Mouse (Mus musculus) activated CD4-positive, CD25-positive, alpha-beta regulatory T cell, adult 4 months (primary cell): ENCODE data around the gene Zfp451. TPM values are rescaled to one million over a fixed set of nuclear protein-coding genes. Genes with fewer than 3 reads are reported as not detected.
"Not testable (repeated sequence)": the region's sequence is repeated elsewhere in the genome, so short reads cannot be mapped to it uniquely, and the experiment has no call there.

Experiments used
- ATAC-seq: one replicate; pipeline ENCODE4 v1.8.0; 2017
- polyA plus RNA-seq, 2 experiments: library from polyadenylated mRNA; unstranded; fragments of 100-300 nt; shearing (Covaris generic); gene quantifications; one replicate each; pipeline ENCODE4 v1.2.1; 2017

Gene Zfp451
- polyA plus RNA-seq, result 10 to 100 TPM; 11.4 to 16.8 TPM

DNA sequence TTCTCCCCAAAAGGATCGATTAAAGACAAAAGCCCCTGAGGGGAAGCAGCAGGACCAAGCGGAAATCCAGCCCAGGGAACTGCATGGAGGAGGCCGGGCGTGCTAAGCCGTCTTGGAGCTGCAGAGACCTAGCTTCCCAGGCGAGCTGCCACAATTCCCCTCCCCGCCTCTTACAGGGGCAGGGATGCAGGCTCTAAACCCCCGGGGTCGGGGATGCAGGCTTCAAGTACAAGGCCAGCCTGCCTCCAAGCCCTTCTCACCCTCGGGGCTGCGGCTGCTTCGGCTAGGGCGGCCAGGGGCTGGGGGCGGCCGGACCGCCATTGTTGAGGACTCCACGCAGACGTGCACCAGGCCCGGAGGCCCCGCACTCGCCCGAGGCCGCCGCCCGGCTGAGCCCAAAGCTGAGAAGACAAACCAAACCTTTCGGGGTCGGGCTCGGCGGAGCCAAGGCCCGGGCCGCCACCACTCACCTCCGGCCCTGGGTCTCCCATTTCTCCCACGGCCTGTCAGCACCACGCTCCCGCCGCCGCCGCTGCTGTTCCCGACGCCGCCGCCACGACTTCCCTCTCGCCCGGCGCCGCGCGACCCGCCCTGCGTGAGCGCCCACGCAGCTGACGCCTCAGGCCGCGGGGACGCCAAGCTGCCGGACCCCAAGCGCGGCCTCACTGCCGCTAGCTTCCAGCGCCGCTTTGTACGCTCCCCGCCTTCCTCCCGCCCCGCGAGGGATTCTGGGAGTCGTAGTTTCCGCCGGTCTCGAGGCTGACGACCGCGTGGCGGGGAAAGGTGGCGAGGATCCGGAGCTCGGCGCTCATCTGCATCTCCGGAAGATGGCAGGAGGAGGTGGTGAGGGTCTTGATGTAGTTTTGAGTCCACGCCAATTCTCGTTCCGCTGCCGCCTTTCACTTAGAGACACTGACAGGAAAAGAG lies at the start of gene Zfp451:
Zfp451 (minus strand) TSS at position 728 of the 927 bp plus-strand sequence.
- ATAC-seq, result peak; percentile 92

DNA sequence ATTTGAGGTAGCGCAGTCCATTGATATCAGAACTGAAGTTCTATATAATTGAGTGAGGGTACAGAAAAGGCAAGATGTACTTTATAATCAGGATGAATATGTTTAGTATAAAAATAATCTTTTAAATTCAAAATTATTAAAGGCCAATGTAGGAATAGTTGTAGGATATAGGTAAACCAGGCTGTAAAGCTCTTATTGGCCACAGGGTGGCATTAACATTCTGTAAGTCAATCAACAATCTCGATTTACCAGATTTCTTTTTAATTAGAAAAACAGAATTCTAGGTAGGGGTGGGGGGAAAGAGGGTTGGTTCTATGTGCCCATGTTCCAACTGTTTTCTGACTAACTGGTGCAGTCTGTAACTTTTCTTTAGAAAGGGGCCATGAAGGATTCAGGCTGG lies 32.4 kb upstream of the Zfp451 start:
- ATAC-seq, result no peak

DNA sequence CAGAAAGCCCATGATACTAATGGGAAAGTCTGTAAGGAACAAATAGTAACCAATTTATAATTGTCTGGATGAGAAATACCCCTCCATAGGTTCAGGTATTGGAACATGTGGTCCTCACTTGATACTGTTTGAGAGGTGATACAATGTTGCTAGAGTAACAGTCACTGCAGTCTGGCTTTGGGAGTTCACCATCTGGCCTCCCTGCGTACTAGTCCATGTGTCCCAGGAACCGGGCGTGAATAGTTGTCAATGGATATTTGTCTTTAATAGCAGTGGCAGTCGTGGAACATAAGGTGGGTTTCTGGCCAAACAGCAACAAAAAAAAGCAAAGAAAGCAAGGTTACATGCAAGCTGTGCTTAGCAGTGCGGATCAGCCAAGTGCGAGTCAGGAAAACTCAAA lies 29.4 kb upstream of the Zfp451 start:
- ATAC-seq, result no peak

DNA sequence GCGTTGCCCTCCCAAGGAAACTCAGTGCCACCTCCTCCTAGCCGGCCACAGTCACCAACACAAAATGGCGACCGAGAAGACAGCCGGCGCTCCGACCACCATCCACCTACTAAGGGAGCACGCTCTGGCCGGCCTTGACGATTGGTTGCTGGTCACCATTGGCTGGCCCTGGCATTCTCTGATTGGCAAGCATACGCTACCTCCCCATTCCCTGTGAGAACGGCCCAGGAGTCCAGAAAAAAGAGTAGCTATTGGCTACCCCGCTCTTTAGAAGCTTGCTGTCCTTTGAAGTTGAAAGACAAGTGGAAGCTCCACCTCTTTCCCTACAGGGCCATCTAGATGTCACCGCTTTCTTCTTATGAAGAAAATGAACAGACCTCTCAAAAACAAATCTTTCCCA lies 24.6 kb upstream of the Zfp451 start:
- ATAC-seq, result not testable (repeated sequence)

DNA sequence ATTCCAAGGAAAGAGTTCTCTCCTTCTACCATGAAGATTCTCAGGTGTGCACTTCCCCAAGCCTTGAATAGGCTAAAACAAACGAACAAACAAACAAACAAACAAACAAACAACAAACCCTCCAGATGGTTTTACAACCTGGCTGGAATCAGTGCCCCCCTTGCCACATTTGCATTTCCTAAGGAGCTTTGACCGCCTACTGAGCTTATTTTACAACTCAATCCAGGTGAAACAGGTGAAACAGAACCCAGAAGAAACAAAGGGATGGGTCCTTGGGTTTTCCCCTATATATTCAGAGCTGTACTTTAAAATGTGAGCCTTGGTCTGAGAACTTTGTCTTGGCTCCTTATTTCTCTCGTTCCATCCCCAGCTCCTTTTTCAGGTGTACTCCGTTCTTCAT lies 16.2 kb upstream of the Zfp451 start:
- ATAC-seq, result no peak

DNA sequence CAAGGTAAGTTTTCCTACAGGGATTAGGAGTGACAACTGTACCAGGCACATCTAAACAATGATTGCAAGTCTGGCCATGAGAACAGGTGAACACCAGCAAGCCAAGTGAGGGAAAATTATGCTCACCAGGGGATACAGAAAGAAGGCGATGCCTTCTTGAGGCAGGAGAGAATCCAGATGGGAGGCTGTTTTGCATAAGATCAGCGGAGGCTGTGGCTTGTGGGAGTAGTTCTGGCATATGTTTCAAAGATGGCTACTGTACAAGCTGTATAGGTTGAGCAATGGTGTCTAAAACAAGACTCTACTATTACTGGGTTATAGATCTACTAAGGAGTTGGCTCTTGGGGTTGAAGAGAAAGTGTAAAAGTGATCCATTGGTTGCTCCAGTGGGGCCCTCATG lies 3.5 kb upstream of the Zfp451 start:
- no peak for ATAC-seq

DNA sequence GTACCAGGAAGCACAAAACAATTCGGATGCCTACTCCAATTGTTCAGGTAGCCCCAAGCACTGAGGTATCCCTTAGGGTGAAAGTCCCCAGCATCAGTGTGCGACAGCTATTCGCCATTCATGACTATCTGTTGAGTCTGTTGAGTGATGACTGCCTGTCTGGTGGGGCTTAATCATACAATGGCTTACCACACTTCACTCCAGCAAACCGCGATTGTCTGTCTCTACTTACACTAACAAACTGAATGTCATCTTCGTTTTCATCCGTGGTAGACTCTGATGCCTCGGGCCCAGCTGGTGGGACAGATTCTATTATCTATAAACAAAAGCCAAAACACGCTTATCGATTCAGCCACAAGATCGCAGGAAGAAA lies 914 bp downstream of the Zfp451 start:
- no peak for ATAC-seq

DNA sequence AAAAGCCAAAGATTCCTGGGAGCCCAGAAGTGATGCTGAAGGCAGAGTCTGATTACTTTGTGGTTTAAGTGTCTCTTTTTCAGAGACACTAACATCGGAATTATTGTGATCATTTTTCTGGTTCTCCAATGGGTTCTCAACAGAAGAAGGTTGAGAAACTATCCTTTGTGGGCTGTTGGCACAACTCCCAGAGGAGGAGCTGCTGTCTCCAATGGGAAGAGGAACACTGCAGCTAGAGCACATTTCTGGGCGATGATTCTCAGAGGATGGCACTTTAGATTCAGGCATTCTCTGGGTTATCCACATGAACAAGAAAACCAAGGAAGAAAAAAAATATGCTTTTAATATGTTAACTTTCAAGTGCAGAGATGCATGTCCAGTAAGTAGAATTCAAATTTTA lies 11.1 kb downstream of the Zfp451 start:
- no peak for ATAC-seq

DNA sequence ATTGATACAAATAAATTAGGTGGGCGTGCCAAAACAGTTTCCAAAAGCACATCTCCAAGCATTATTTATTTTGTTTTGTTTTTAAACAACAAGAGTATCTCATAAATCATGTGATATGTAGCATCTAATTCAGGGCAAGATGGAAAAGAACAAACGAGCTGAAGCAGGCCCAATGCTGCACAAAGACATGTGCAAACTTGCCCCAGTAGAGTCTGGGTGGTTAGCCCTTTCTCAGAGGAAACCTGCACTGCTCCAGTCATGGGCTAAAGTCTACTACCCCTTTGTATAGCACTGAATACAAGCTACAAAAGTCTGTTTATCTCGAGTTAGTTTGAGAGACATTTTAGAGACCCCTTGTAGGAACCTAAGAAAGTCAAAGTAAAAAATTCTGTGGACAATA lies 14.8 kb downstream of the Zfp451 start:
- ATAC-seq, result no peak

DNA sequence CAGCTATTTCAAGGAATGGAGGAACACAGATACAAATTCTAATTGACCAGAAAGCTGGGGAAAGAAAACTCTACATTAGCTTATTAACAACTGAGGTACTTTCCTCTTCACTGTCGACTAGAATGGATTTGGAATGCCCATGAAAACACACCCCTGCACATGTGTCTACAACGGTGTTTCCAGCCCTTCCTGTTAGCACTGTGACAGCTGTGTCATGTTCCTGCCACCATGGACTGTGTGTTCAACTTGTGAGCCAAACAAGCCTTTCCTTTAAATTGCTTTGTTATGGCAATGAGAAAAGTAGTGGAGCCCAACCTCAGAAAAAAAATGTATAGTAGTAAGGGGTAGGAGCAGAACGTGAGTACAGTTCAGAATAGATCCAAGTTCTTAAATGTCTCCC lies 25.9 kb downstream of the Zfp451 start:
- ATAC-seq, result no peak

DNA sequence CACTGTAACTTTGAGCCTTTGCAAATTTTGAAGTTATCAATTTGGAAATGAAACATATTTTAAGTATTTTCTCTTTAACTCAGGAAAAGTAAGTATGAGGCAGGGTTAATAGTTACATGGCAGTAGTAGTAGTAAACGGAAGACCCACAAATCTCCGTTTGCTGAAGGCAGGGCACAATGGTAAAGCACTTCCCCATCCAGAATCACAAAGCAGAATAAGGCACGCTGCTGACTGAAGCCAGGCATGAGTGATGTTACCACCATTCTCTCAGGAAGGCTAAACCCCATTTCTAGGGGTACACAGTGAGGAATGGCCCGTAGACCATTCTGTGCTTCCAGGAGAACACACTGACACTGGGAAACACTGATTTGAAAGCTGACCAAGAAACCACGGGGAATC lies 26.3 kb downstream of the Zfp451 start:
- ATAC-seq, result no peak

DNA sequence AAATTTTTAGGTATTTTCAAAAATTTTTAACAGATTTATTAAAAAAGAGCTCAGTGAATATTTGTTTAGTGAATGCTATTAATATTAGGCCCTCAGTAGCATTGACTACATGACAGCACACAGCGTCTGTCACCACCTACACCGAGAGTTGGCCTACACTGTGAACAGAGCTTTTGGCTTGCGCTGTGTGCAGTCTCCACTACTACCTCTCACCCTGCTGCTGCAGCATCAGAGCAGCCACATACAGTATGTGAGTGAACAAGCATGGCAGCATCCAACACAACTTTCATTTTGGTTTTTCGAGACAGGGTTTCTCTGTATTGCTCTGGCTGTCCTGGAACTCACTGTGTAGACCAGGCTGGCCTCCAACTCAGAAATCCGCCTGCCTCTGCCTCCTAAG lies 29.8 kb downstream of the Zfp451 start:
- ATAC-seq, result no peak

DNA sequence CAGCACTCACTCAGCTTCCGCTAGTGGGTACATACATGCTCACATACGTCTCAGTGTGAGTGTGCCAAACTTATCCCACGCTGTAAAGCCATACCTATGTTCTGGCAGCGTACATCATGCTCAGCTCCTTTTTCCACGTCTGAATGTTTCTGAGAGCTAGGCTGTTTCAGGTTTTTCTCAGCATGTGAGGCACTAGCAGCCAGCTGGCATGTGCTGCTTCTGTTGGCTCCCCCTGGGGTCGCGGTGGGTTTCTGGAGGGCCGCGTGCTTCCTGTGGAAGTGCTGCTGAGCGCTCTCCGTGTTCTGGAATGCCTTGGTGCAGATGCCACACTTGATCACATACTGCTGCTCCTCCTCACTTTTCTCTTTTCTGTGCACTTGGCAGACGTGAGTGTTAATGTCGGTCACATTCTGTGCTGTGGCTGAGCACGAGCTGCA lies 38.2 kb downstream of the Zfp451 start:
- no peak for ATAC-seq

DNA sequence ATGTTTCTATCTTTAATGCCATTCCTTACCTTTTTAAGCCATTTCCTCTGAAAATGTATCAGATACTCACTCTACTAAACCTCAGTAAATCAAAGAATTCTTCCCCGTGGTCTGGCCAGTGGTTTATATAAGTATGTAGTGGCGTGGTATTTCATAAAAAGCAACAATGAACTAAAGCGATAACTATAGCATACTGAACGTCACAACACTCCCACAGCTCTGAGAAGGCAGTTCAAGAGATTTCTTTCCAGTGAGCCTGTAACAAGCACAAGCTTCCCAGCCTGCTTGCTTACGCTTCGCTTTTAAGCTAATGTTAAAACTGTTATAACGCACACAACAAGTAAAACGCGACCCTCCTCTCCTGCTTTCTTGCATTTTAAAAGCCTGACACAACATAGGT lies 42.3 kb downstream of the Zfp451 start:
- no peak for ATAC-seq

DNA sequence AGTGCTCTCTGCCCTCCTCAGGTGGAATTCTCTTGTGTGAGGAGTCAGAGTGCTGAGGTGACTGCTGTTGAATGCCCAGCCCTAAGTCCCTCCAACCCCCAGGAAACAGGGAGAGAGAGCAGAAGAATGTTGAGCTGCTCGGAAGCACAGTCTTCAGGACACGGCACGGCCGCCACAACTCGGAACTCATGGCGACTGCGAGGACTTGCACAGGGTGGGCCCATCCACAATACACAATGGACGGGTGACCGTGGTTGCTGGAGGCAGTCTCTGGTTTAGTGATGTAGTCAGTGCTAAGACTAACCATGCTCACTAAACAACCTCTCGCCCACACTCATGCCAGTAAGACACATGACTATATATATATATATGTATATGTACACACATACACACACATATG lies 42.8 kb downstream of the Zfp451 start:
- no peak for ATAC-seq

DNA sequence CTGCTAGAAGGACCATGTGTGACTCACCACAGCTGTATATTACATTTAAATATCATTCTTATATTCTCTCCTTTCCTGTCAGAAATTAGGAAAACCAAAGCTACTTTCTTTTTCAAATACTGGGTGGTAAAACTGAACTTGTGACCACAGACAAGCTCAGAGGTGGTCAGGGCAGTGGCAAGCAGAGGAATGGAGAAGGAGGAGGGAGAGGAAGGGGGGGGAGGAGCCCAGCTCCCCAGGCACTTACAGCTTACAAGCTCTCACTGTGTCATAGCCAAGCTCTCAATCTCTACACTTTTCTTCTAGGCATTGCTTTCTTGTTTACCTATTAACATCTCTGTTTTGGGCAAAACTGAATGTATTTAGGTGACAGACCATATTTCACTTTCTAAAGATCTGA lies 45.6 kb downstream of the Zfp451 start:
- ATAC-seq, result no peak

DNA sequence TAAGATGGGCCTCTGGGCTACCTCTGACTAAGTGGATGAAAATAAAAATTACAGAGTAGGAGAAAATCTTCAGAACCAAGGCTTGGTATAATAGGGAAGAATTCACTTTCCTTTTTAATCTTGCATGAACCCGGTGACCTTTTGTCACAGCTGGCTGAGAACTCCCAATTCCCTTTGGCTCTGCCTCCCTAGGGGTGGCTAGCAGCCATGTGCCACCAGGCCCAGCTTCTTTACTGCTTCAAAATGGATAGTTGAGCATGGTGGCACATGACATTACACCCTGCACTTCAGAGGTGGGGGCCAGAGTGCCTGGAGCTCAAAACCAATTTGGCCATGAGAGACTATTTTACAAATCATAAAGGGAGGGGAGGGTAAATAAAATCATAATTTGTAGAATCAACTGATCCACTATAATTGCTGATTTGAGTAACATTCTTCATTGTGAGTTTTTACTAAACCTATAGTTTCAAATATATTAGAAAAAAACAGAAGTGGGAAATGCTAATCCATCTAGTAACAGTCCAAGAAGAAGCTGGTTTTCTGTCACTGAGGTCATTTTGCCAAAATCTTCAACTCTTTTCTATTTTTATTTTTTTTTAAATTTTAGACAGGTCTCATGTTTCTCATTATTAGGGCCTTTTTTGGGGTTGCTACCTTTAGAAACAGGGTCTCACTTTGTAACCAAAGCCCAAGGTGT lies 46.2 kb downstream of the Zfp451 start:
- no peak for ATAC-seq

DNA sequence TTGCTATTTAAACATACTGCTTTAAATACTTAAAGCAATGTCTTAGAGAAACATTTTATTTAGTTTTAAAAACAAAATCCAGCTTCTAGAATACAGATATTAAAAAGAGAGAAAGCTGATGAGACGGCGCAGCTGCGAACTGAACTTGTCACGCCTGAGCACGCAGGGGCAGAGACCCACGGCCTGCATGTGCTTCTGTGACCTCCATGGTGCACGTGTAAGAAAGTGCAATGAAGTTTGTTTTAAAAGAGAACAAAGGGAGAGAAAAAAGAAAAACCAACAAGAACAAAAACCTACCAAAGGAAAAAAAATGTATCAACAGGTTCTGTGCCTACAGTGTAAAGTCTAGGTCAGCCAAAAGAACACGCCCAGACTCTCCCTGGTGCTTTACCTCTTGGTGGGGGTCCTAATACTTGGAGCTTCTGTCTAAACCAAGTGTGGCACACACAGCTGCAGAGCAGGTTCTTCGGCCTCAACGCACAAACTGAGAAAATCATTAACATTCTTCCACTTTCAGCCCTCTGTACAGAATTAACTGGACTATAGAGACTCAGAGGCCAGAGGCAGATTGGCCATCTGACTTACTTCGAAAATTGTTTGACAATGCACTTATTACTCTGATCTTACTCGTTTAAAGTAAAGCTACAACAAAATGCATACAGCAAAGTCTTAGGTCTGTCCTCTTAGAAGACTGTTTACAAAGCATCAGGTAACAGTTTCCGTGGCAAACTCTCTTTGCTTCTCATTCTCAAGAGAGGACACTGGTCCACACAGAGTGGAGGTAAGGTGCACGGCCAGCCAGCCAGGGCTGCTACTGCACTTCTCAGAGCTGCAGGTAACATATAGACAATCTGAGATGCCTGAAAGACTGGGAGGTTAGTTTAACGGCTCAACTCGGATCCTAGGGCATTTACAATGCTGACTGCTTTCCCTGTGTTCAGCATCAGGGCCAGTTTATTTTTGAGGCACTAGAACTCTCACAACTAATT lies 47.6 kb downstream of the Zfp451 start:
- ATAC-seq, result no peak

DNA sequence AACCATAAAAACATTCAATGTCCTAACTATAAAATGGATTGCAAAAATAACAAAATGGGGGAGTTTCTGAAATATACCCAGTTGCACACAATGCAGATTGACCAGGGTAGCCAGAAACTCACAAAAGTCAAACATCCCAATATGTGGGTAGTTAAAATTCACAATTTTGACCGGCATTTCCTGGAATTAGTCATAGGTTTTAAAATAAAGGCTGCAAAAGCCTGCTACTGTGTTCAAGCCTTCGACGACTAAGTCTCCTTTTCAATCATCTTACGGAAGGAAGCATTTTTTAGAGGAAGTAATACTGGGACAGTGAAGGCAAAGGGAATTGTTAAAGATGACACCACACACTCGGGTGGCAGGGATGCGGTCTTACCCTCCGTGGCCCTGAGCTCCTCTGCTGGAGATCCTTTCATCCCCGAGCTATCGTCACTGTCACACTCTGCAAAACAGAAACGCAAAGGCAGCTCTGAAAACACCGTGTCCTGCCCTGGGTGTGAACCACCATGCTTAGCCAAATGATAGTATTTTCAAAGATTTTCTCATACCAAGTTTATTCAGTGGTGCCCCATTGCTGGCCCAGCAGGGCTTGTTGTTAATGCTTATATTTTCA lies 48.8 kb downstream of the Zfp451 start:
- no peak for ATAC-seq

DNA sequence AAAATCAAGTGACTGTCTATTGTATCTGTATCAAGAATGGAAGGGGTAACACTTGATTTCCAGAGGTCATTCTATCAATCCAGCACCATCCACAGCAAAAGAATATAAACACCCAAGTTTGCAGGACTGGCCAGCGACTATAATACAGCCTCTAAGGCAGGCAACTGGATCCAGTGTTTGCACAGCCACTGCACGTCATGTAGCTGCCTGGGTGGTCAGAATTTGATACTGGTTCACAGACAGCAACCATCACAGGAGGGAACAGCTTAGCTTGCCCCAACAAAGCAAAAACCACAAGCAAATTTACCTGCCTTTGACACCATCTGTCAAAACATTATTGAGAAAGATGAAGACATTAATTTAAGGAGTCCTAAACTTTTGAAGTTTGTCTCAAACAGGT lies 50.6 kb downstream of the Zfp451 start:
- no peak for ATAC-seq

DNA sequence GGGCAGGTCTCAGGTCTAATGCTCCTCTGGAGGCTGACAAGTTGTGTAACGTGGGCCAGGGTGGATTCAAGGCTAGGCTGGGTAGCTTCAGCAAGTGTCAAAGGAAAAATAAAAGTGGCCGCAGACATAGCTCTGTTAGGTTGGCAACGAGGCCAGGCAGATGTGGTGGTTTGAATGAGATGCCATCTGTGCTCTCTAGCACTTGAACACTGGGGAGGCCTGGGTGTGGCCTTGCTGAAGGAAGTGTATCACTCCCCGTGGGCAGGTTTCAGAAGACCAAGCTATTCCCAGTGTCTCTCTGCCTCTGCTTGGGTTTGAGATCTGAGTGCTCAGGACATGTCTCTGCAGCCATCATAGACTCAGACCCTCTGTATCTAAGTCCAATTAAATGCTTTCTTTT lies 55.9 kb downstream of the Zfp451 start:
- no peak for ATAC-seq

DNA sequence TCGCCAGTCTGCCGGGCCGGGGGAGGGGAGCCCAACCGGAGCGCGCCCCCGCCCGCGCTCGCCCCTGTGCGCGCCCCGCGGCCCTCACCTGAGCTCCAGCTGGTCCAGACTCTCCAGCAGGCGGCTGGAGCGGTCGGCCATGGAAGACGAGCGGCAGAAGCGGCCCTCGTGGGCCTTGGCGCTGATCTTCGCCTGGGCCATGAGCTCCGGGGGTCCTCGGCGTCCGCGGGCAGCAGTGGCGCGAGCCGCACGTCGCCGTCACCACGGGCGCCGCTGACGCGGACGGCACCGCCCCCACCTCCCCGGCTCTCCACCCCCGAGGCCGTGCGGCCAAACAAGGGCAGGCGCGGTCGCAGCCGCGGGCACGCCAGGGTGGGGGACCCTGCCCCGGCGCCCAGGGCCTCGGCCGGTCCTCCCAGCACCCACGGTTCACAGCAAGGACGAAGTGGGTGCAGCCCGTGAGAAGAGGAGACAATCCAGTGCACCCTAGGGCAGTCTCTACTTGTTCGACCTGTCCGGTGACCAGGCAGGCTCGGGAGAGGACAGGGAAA lies 56.8 kb downstream of the Zfp451 start, which contains the start of gene Bag2:
Bag2 (minus strand) TSS at position 305 of the 551 bp plus-strand sequence.
- peak; percentile 62 for ATAC-seq
